Mouse (Mus musculus) MEL (cell line): ENCODE measurements around the gene Sult5a1. TPM values are rescaled to one million over a fixed set of nuclear protein-coding genes. Genes with fewer than 3 reads are reported as not detected.

Experiments
- DNase-seq: peaks from one replicate; pipeline ENCODE4 v3.0.0; 2011; ENCODE audit warnings: low read depth, low spot score
- H3K27ac ChIP-seq: 2 replicates; pipeline ENCODE4 v1.5.1; 2012; ENCODE audit warnings: low read depth, mild to moderate bottlenecking, control low read depth, low read length, moderate library complexity; ENCODE audit not compliant: control insufficient read depth
- H3K27me3 ChIP-seq, 2 experiments: fragments of 150-350 bp in 1 of 2; sonication (generic) in 1 of 2; 2 replicates each; pipeline ENCODE4 v1.6.1; 2012; ENCODE audit warnings: low read length in 2 of 2, mild to moderate bottlenecking in 2 of 2, improper control_type of control experiment in 1 of 2, moderate library complexity in 1 of 2; ENCODE audit not compliant: insufficient read depth in 2 of 2, control insufficient read depth in 1 of 2
- H3K36me3 ChIP-seq, 2 experiments: 2 replicates each; pipeline ENCODE4 v1.6.1; 2012 to 2014; ENCODE audit warnings: low read length in 2 of 2, improper control_type of control experiment in 1 of 2, inconsistent platforms in 1 of 2, mild to moderate bottlenecking in 1 of 2; ENCODE audit not compliant: insufficient read depth in 2 of 2, control insufficient read depth in 1 of 2
- H3K4me1 ChIP-seq, 2 experiments: fragments of 150-350 bp in 1 of 2; sonication (generic) in 1 of 2; 2 replicates each; pipeline ENCODE4 v1.6.1; 2012; ENCODE audit warnings: low read length in 2 of 2, improper control_type of control experiment in 1 of 2, mild to moderate bottlenecking in 1 of 2; ENCODE audit not compliant: insufficient read depth in 2 of 2, control insufficient read depth in 1 of 2
- H3K4me3 ChIP-seq, 2 experiments: fragments of 150-350 bp in 1 of 2; sonication (generic) in 1 of 2; 2 replicates each; pipeline ENCODE4 v1.5.1; 2012; ENCODE audit warnings: low read depth in 2 of 2, low read length in 2 of 2, mild to moderate bottlenecking in 2 of 2, moderate library complexity in 2 of 2, control low read depth in 1 of 2, improper control_type of control experiment in 1 of 2; ENCODE audit not compliant: control insufficient read depth in 1 of 2, insufficient read depth in 1 of 2
- H3K79me2 ChIP-seq: 2 replicates; pipeline ENCODE4 v1.6.1; 2012; ENCODE audit warnings: mild to moderate bottlenecking, low read length, moderate library complexity; ENCODE audit not compliant: control insufficient read depth, poor library complexity, insufficient read depth
- H3K9ac ChIP-seq: 2 replicates; pipeline ENCODE4 v1.6.1; 2012; ENCODE audit warnings: low read depth, mild to moderate bottlenecking, control low read depth, low read length, moderate library complexity; ENCODE audit not compliant: control insufficient read depth, poor library complexity, severe bottlenecking
- H3K9me3 ChIP-seq: fragments of 150-350 bp; sonication (generic); replicated peaks from 2 replicates; pipeline ENCODE4 v1.6.1; 2012; ENCODE audit warnings: mild to moderate bottlenecking, low read length, improper control_type of control experiment, moderate library complexity; ENCODE audit not compliant: insufficient read depth
- BHLHE40 ChIP-seq: IDR thresholded peaks from 2 replicates; pipeline ENCODE4 v1.6.1; 2012; ENCODE audit warnings: low read depth, mild to moderate bottlenecking, inconsistent platforms, low read length, improper control_type of control experiment, borderline replicate concordance
- CHD1 ChIP-seq: IDR thresholded peaks from 2 replicates; pipeline ENCODE4 v1.6.1; 2012; ENCODE audit warnings: low read depth, mild to moderate bottlenecking, inconsistent platforms, low read length, improper control_type of control experiment
- CHD2 ChIP-seq: IDR thresholded peaks from 2 replicates; pipeline ENCODE4 v1.6.1; 2011; ENCODE audit warnings: low read length, improper control_type of control experiment
- E2F4 ChIP-seq: IDR thresholded peaks from 2 replicates; pipeline ENCODE4 v1.6.1; 2011; ENCODE audit warnings: low read depth, low read length, improper control_type of control experiment, borderline replicate concordance
- ELF1 ChIP-seq: IDR thresholded peaks from 2 replicates; pipeline ENCODE4 v1.6.1; 2014; ENCODE audit warnings: low read depth, mild to moderate bottlenecking, inconsistent platforms, low read length, improper control_type of control experiment, moderate library complexity
- EP300 ChIP-seq, 2 experiments: IDR thresholded peaks; 2 replicates each; pipeline ENCODE4 v1.6.1; 2011; ENCODE audit warnings: improper control_type of control experiment in 2 of 2, low read length in 2 of 2, low read depth in 1 of 2, mild to moderate bottlenecking in 1 of 2
- KAT2A ChIP-seq: conservative IDR thresholded peaks from 2 replicates; pipeline ENCODE4 v1.6.1; 2012; ENCODE audit warnings: low read depth, low read length, improper control_type of control experiment, inconsistent platforms
- MAFK ChIP-seq: IDR thresholded peaks from 2 replicates; pipeline ENCODE4 v1.6.1; 2011; ENCODE audit warnings: low read depth, mild to moderate bottlenecking, low read length, improper control_type of control experiment, borderline replicate concordance
- MAX ChIP-seq: IDR thresholded peaks from 2 replicates; pipeline ENCODE4 v1.6.1; 2011; ENCODE audit warnings: low read length, improper control_type of control experiment
- MAZ ChIP-seq: IDR thresholded peaks from 2 replicates; pipeline ENCODE4 v1.6.1; 2012; ENCODE audit warnings: low read depth, mild to moderate bottlenecking, inconsistent platforms, low read length, improper control_type of control experiment
- MEF2A ChIP-seq: IDR thresholded peaks from 2 replicates; pipeline ENCODE4 v1.6.1; 2014; ENCODE audit warnings: low read depth, mild to moderate bottlenecking, inconsistent platforms, low read length, improper control_type of control experiment; ENCODE audit not compliant: poor library complexity, insufficient replicate concordance, severe bottlenecking; ENCODE audit errors: extremely low read depth
- MXI1 ChIP-seq: IDR thresholded peaks from 2 replicates; pipeline ENCODE4 v1.6.1; 2011; ENCODE audit warnings: mild to moderate bottlenecking, low read depth, low read length, improper control_type of control experiment
- NELFE ChIP-seq: IDR thresholded peaks from 2 replicates; pipeline ENCODE4 v1.6.1; 2011; ENCODE audit warnings: low read depth, low read length, improper control_type of control experiment
- NRF1 ChIP-seq: IDR thresholded peaks from 2 replicates; pipeline ENCODE4 v1.6.1; 2014; ENCODE audit warnings: low read depth, mild to moderate bottlenecking, inconsistent platforms, low read length, improper control_type of control experiment, moderate library complexity; ENCODE audit not compliant: poor library complexity, insufficient read depth, severe bottlenecking
- POLR2A ChIP-seq, 2 experiments: IDR thresholded peaks; 2 replicates each; pipeline ENCODE4 v1.6.1; 2011 to 2012; ENCODE audit warnings: low read length in 2 of 2, mild to moderate bottlenecking in 2 of 2, control low read depth in 1 of 2, improper control_type of control experiment in 1 of 2, low read depth in 1 of 2, moderate library complexity in 1 of 2; ENCODE audit not compliant: control insufficient read depth in 1 of 2, insufficient read depth in 1 of 2, poor library complexity in 1 of 2
- POLR2AphosphoS2 ChIP-seq: IDR thresholded peaks from 2 replicates; pipeline ENCODE4 v1.6.1; 2011; ENCODE audit warnings: low read length, improper control_type of control experiment
- POLR2AphosphoS5 ChIP-seq: IDR thresholded peaks from 2 replicates; pipeline ENCODE4 v1.6.1; 2012; ENCODE audit warnings: low read depth, borderline replicate concordance, mild to moderate bottlenecking, inconsistent platforms, low read length, moderate library complexity, mixed read lengths
- RCOR1 ChIP-seq: IDR thresholded peaks from 2 replicates; pipeline ENCODE4 v1.6.1; 2012; ENCODE audit warnings: low read depth, mild to moderate bottlenecking, inconsistent platforms, low read length, improper control_type of control experiment
- TAL1 ChIP-seq: IDR thresholded peaks from 2 replicates; pipeline ENCODE4 v1.6.1; 2012; ENCODE audit warnings: mild to moderate bottlenecking, inconsistent platforms, low read length, moderate library complexity, mixed read lengths
- TCF12 ChIP-seq: IDR thresholded peaks from 2 replicates; pipeline ENCODE4 v1.6.1; 2014; ENCODE audit warnings: low read depth, mild to moderate bottlenecking, inconsistent platforms, low read length, improper control_type of control experiment, moderate library complexity
- UBTF ChIP-seq: IDR thresholded peaks from 2 replicates; pipeline ENCODE4 v1.6.1; 2012; ENCODE audit warnings: low read depth, mild to moderate bottlenecking, inconsistent platforms, low read length, improper control_type of control experiment, moderate library complexity, borderline replicate concordance; ENCODE audit not compliant: insufficient read depth
- USF1 ChIP-seq: IDR thresholded peaks from 2 replicates; pipeline ENCODE4 v1.6.1; 2014; ENCODE audit warnings: low read depth, mild to moderate bottlenecking, inconsistent platforms, low read length, improper control_type of control experiment, moderate library complexity
- USF2 ChIP-seq, 2 experiments: IDR thresholded peaks; 2 replicates each; pipeline ENCODE4 v1.6.1; 2011 to 2012; ENCODE audit warnings: improper control_type of control experiment in 2 of 2, low read length in 2 of 2, borderline replicate concordance in 1 of 2, inconsistent platforms in 1 of 2, low read depth in 1 of 2, mild to moderate bottlenecking in 1 of 2; ENCODE audit not compliant: insufficient read depth in 1 of 2
- ZC3H11A ChIP-seq: IDR thresholded peaks from 2 replicates; pipeline ENCODE4 v1.6.1; 2012; ENCODE audit warnings: low read depth, mild to moderate bottlenecking, inconsistent platforms, low read length, improper control_type of control experiment
- ZKSCAN1 ChIP-seq: IDR thresholded peaks from 2 replicates; pipeline ENCODE4 v1.6.1; 2012; ENCODE audit warnings: low read depth, mild to moderate bottlenecking, inconsistent platforms, low read length, improper control_type of control experiment, moderate library complexity
- ZMIZ1 ChIP-seq: IDR thresholded peaks from 2 replicates; pipeline ENCODE4 v1.6.1; 2012; ENCODE audit warnings: low read depth, mild to moderate bottlenecking, inconsistent platforms, low read length, improper control_type of control experiment, moderate library complexity
- polyA plus RNA-seq, 2 experiments: library from polyadenylated mRNA; stranded (reverse) in 1 of 2; unstranded in 1 of 2; fragments of >175 nt in 1 of 2; fragments of >200 nt in 1 of 2; gene quantifications; 2 replicates each; pipeline versions ENCODE4 v1.2.1 to v1.2.4; 2012; ENCODE audit warnings: low replicate concordance in 2 of 2, low read depth in 1 of 2; ENCODE audit not compliant: insufficient read length in 2 of 2, insufficient read depth in 1 of 2, missing spikeins in 1 of 2
- total RNA-seq: library from RNA; depleted of rRNA; stranded (reverse); fragments of 300-350 nt; gene quantifications from 2 replicates; pipeline ENCODE4 v1.2.3, GENCODE M21; 2012

The Sult5a1 gene
- total and polyA plus RNA-seq, 3 experiments: 0.15 TPM; not detected in 2

- Histone ChIP-seq H3K79me2 (no peaks in the 10 kb centered on the region), H3K4me3 (no peak overlapping the region), H3K9ac (no peak overlapping the region), H3K27me3 (no peaks in the 10 kb centered on the region), H3K4me1 (no peaks in the 10 kb centered on the region), H3K36me3 (no peaks in the 10 kb centered on the region), H3K27ac (no peak overlapping the region), H3K9me3 (no peaks in the 10 kb centered on the region)
- TF ChIP-seq E2F4: no peak
- no peak for TF ChIP-seq MXI1
- TF ChIP-seq KAT2A: no peak
- DNase-seq: no peak
These were observed 20.5 kb downstream of the Sult5a1 start for GRCm38 (mm10) chr8:123137645-123138077.

- H3K27ac ChIP-seq: no peak overlapping the region
- no peaks in the 10 kb centered on the region for H3K27me3 ChIP-seq
- H3K79me2 ChIP-seq: no peaks in the 10 kb centered on the region
- H3K4me1 ChIP-seq: no peaks in the 10 kb centered on the region
- no peak overlapping the region for H3K4me3 ChIP-seq
- no peak for DNase-seq
- H3K36me3 ChIP-seq: no peaks in the 10 kb centered on the region
- H3K9ac ChIP-seq: no peak overlapping the region
- H3K9me3 ChIP-seq: no peaks in the 10 kb centered on the region
- TF ChIP-seq ZKSCAN1 (no peak), BHLHE40 (no peak), CHD2 (no peak), POLR2AphosphoS5 (no peak), USF2 (IDR thresholded peaks at IDR 0.05; ENCODE audit: borderline replicate concordance in 1 of 2, insufficient read depth in 1 of 2, low read depth in 1 of 2, low read length in 2 of 2) (no peak), NELFE (no peak), ZC3H11A (no peak), MAFK (no peak), ZMIZ1 (no peak), POLR2A (IDR thresholded peaks at IDR 0.05; ENCODE audit: control insufficient read depth in 1 of 2, insufficient read depth in 1 of 2, low read depth in 1 of 2, low read length in 2 of 2, poor library complexity in 1 of 2) (no peak)
These were observed 21.8 kb downstream of the Sult5a1 start for GRCm38 (mm10) chr8:123136287-123136686.

- Histone ChIP-seq H3K79me2 (no peaks in the 10 kb centered on the region), H3K27ac (no peak overlapping the region), H3K9ac (no peak overlapping the region), H3K36me3 (no peaks in the 10 kb centered on the region), H3K4me3 (no peak overlapping the region), H3K9me3 (no peaks in the 10 kb centered on the region), H3K27me3 (no peaks in the 10 kb centered on the region), H3K4me1 (no peaks in the 10 kb centered on the region)
- DNase-seq: no peak
- TF ChIP-seq MAX: no peak
- no peak for TF ChIP-seq USF2 (IDR thresholded peaks at IDR 0.05; ENCODE audit: borderline replicate concordance in 1 of 2, insufficient read depth in 1 of 2, low read depth in 1 of 2, low read length in 2 of 2)
- no peak for TF ChIP-seq TAL1
- TF ChIP-seq USF1: no peak
- TF ChIP-seq ZMIZ1: no peak
- no peak for TF ChIP-seq RCOR1
- no peak for TF ChIP-seq CHD1
- no peak for TF ChIP-seq NRF1
- TF ChIP-seq MEF2A: no peak
- TF ChIP-seq EP300 (IDR thresholded peaks at IDR 0.05; ENCODE audit: low read depth in 1 of 2, low read length in 2 of 2): no peak
- TF ChIP-seq ELF1: no peak
- TF ChIP-seq ZKSCAN1: no peak
- no peak for TF ChIP-seq UBTF
- no peak for TF ChIP-seq MAZ
- no peak for TF ChIP-seq POLR2AphosphoS2
- TF ChIP-seq TCF12: no peak
- TF ChIP-seq KAT2A: no peak
These were observed 22.3 kb downstream of the Sult5a1 start for GRCm38 (mm10) chr8:123135806-123136205.
